Mouse (Mus musculus) forebrain, embryonic 15.5 days (tissue): Measurements from ENCODE around the gene Gm49366. TPM values are rescaled to one million over a fixed set of nuclear protein-coding genes. Genes with fewer than 3 reads are reported as not detected.
"Not testable (repeated sequence)": the region's sequence is repeated elsewhere in the genome, so short reads cannot be mapped to it uniquely, and the experiment has no call there.

Experiments
- ATAC-seq: fragments of 200-750 bp; cut with Nextera tagmentation; replicated peaks from 2 replicates; pipeline ENCODE4 v1.8.0; 2017; ENCODE audit warnings: mild to moderate bottlenecking, moderate TSS enrichment, moderate library complexity
- H3K27ac ChIP-seq: fragments of 300-500 bp; sonication (generic); replicated peaks from 2 replicates; pipeline ENCODE4 v1.5.1; 2015; ENCODE audit warnings: mild to moderate bottlenecking, inconsistent platforms
- H3K27me3 ChIP-seq: fragments of 300-500 bp; sonication (generic); 2 replicates; pipeline ENCODE4 v1.6.1; 2015; ENCODE audit warnings: inconsistent platforms
- H3K36me3 ChIP-seq: fragments of 300-500 bp; sonication (generic); 2 replicates; pipeline ENCODE4 v1.6.1; 2015; ENCODE audit warnings: mild to moderate bottlenecking, inconsistent platforms
- H3K4me1 ChIP-seq: fragments of 300-500 bp; sonication (generic); 2 replicates; pipeline ENCODE4 v1.6.1; 2015; ENCODE audit warnings: inconsistent platforms
- H3K4me2 ChIP-seq: fragments of 300-500 bp; sonication (generic); replicated peaks from 2 replicates; pipeline ENCODE4 v1.6.1; 2015; ENCODE audit warnings: mild to moderate bottlenecking, inconsistent platforms
- H3K4me3 ChIP-seq: fragments of 300-500 bp; sonication (generic); 2 replicates; pipeline ENCODE4 v1.5.1; 2015; ENCODE audit warnings: mild to moderate bottlenecking, inconsistent platforms
- H3K9ac ChIP-seq: fragments of 300-500 bp; sonication (generic); replicated peaks from 2 replicates; pipeline ENCODE4 v1.6.1; 2015; ENCODE audit warnings: mild to moderate bottlenecking, inconsistent platforms
- H3K9me3 ChIP-seq: fragments of 300-500 bp; sonication (generic); 2 replicates; pipeline ENCODE4 v1.6.1; 2016; ENCODE audit warnings: inconsistent platforms
- WGBS: fragments of 180-500 bp; shearing (Covaris S2); methylation state at CpG from one replicate; pipeline ENCODE4 v1.1.7; 2015; ENCODE audit warnings: mixed read lengths; 5-methylcytosine and 5-hydroxymethylcytosine counted together
- polyA plus RNA-seq: library from polyadenylated mRNA; unstranded; fragments of >200 nt; fragmentation: Nextera tagmentation; extraction: Ambion mirVana; gene quantifications from 2 replicates; pipeline ENCODE4 v1.2.1, GENCODE M21; 2015

Gm49366 gene
- polyA plus RNA-seq, 1 experiment from 2014 or later: not detected

DNA sequence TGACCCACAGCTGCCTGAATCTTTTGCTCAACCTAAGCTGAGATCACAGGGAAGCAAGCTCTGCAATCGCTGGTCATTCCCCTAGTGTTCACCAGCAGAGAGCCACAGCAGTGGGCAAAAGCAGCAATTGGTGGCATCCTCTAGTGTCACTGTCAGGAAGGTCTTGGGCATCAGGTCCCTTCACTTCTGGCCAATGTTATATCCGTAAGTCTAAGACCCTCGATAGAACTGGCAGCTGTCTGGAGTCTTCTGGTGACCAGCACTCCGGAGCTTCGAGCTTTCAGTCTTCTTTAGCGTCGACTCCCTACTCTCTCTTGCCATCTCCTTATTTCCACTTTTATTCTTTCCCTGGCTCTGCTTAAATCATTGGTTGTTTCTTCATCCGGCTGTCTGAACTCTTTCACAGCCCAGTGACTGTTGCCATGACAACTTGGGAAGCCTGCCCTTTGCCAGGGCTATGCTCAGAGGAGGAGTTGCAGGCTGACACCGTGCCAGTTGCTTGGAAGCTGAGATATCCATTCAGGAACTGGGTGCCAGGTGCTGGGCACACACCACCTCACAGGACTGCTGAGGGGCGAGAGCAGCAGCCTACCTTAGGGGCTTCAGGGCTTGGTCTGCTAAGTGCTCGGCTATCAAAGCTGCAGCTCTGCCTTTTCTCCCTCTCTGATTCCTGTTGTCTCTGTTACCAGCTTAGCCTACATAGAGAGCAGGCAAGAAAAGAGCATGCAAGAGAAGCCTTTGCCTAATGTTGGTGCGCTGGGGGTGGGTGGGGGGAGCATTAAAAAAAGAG is 27.3 kb upstream of the Gm49366 start:
- Histone ChIP-seq H3K4me3 (peak overlapping the region; percentile 48), H3K4me1 (peaks cover 42% of the 10 kb centered on the region), H3K36me3 (no peaks in the 10 kb centered on the region), H3K27ac (peak overlapping the region; percentile 83), H3K4me2 (peak overlapping the region; percentile 44), H3K9me3 (no peaks in the 10 kb centered on the region), H3K9ac (peak overlapping the region; percentile 36; the same call in 1 of the 2 replicates), H3K27me3 (no peaks in the 10 kb centered on the region)
- peak; percentile 69 for ATAC-seq
- WGBS: 15% methylated on average over 12 of the region's 12 CpGs

DNA sequence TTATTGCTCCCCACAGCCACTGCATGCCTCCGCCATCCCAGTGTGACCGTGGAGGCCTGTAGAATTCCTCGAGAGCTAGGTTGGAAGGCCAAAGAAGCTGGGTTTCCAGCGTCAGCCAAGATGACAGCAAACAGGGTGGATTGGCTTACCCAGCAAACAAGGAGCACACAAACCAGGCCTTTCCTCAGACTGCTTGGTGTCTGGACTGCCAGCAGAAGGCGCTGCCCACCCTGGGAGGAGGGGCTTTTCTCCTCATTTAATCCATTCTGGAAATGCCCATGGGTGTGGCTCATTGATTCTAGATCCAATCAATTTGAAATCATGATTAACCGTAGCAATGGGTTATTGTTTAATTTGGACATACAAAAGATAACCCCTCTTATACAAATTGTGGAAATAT is 25.6 kb upstream of the Gm49366 start:
- Histone ChIP-seq H3K9me3 (no peaks in the 10 kb centered on the region), H3K36me3 (no peaks in the 10 kb centered on the region), H3K9ac (no peak overlapping the region), H3K27me3 (no peaks in the 10 kb centered on the region), H3K4me1 (peaks cover 42% of the 10 kb centered on the region), H3K27ac (no peak overlapping the region), H3K4me2 (no peak overlapping the region), H3K4me3 (no peak overlapping the region)
- WGBS: 63% methylated on average over 6 of the region's 6 CpGs
- no peak for ATAC-seq

DNA sequence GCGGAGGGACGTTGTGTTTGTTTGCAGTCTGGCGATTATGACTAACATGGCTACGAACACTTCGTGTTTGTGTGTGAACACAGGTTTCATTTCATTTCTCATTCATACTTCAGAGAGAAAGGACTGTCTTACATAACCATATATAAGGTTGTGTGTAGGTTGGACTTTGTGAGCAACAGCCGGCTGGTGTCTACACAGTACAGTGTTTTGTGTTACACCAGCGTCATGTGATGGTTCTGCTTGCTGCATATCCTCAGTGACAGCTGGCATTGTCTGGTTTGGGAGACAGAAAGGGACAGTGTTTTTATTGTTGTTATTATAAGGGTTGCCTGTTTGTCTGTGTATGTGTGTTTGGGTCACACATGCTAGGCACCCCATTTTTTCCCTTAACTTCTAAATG is 25.0 kb upstream of the Gm49366 start:
- Histone ChIP-seq H3K27me3 (no peaks in the 10 kb centered on the region), H3K4me1 (peaks cover 38% of the 10 kb centered on the region), H3K9ac (no peak overlapping the region), H3K27ac (no peak overlapping the region), H3K4me2 (no peak overlapping the region), H3K4me3 (no peak overlapping the region), H3K36me3 (no peaks in the 10 kb centered on the region), H3K9me3 (no peaks in the 10 kb centered on the region)
- 93% methylated on average over 7 of the region's 7 CpGs for WGBS
- no peak for ATAC-seq

DNA sequence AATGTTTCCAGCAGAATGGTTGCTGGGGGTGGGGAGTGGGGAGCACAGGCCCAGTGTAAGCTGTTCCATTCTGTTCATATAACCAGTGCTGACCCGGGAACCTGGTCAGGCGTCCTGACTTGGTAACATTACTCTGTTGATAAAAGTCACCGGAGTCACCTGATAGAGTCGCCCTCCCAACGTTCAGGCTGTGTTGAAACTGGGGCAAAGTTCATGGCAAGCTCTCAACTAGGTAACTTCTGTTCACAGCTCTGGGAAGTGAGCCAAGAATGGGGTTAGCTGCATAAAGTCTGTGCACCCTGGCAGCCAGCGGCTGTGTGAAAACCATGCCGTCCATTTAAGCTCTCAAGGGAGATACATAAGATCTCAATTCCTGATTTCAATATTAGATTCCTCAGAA is 18.2 kb upstream of the Gm49366 start:
- H3K9ac ChIP-seq, H3K4me1 ChIP-seq, H3K4me2 ChIP-seq, H3K27me3 ChIP-seq, H3K9me3 ChIP-seq, H3K36me3 ChIP-seq, H3K4me3 ChIP-seq, H3K27ac ChIP-seq, ATAC-seq: not testable (repeated sequence)
- WGBS: 52% methylated on average over 7 of the region's 7 CpGs

DNA sequence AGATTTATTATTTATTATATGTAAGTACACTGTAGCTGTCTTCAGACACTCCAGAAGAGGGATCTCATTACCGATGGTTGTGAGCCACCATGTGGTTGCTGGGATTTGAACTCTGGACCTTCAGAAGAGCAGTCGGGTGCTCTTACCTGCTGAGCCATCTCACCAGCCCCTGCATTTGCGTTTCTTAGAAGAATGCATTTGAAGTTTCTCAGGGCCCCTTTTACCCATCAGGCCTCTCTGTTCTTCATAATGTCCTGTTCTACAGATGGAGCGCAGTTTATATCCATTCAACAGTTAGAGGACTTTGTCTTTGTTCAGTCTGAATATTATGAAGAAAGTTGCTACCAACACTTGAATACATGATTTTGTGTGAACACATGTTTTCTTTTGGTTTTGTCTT is 16.5 kb upstream of the Gm49366 start:
- not testable (repeated sequence) for H3K4me2 ChIP-seq, H3K36me3 ChIP-seq, H3K27me3 ChIP-seq, H3K9me3 ChIP-seq, H3K4me1 ChIP-seq, H3K27ac ChIP-seq, H3K9ac ChIP-seq, ATAC-seq, H3K4me3 ChIP-seq
- 90% methylated on average over 4 of the region's 4 CpGs for WGBS

DNA sequence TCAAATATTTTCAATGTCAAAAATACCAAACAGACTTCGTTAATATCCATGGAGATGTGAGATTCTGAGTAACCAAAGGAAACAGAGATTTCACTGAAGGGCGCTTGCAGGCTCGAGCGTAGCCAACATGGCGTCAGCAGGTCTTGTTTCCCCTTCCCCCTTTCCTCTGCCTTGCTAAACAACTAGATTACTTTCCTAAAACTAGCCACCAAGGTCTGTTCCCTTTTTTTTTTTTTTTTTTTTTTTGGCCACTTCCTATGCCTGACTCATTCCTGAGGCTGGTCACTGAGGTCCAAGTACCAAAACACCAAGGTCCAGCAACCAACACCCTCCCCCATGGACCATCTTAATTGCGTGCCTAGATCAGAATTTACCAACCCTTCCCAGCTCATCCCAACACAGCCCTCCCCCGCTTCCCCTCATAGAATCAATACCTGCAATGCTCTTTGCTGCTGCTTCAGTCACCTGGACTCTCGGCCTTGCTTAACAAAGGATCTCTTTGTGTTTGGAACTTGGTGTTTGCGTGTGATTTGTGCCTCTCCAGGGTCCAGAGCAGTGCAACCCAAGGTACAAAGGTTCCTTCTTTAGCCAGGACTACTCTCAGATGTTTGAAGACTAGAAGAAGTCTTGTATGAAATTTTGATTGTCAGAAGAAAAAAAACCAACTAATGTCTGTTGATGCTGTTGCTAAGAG is 15.5 kb upstream of the Gm49366 start:
- Histone ChIP-seq H3K9ac (no peak overlapping the region), H3K9me3 (no peaks in the 10 kb centered on the region), H3K27ac (no peak overlapping the region), H3K27me3 (no peaks in the 10 kb centered on the region), H3K4me3 (no peak overlapping the region), H3K4me2 (no peak overlapping the region), H3K36me3 (no peaks in the 10 kb centered on the region), H3K4me1 (peaks cover 2% of the 10 kb centered on the region; the same call in 1 of the 2 replicates)
- WGBS: 87% methylated on average over 9 of the region's 9 CpGs
- ATAC-seq: no peak

DNA sequence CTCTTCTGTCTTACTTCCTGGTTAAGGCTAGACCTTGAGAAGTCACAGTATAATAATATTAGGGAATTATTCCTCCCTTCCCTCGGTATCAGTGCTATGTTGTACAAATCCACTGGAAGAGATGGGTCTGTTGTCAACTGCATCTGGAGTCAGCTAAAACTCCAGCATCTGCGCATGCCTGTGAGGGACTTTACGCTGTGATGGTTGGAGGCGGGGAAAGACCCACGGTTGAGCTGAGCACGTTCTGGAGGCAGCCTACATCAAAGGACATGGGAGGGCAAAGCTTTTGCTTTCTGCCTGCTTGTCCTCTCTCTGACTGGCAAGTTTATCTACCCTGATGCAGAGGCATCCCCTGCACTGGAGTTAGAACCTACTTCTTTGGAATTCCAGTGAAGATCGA is 12.8 kb upstream of the Gm49366 start:
- Histone ChIP-seq H3K27me3 (no peaks in the 10 kb centered on the region), H3K27ac (no peak overlapping the region), H3K4me3 (no peak overlapping the region), H3K36me3 (no peaks in the 10 kb centered on the region), H3K9me3 (no peaks in the 10 kb centered on the region), H3K9ac (no peak overlapping the region), H3K4me2 (no peak overlapping the region), H3K4me1 (no peaks in the 10 kb centered on the region)
- 85% methylated on average over 7 of the region's 7 CpGs for WGBS
- ATAC-seq: no peak

DNA sequence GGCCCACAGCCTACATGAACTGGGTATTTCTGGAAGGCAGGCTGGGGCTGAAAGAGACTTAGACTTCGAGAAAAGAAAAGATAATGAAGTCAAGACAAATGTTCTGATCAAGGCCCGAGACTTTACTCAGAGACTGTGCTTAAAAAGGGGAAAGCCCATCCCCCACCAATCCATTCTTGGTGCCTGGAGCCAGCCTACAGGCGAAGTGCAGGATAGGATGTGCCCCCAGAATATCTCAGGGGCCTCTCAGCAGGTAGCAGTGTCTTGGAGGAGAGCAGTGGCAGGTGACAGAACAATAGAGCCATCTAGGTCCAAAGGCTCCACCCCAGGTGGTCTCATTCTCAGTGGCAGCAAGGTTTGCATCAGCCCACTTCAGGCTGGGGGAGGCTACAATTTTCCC is 10.4 kb upstream of the Gm49366 start:
- not testable (repeated sequence) for H3K4me2 ChIP-seq, H3K36me3 ChIP-seq, H3K9ac ChIP-seq, H3K9me3 ChIP-seq, H3K4me3 ChIP-seq, H3K27ac ChIP-seq, ATAC-seq, H3K27me3 ChIP-seq, H3K4me1 ChIP-seq
- WGBS: 36% methylated on average over 3 of the region's 3 CpGs

DNA sequence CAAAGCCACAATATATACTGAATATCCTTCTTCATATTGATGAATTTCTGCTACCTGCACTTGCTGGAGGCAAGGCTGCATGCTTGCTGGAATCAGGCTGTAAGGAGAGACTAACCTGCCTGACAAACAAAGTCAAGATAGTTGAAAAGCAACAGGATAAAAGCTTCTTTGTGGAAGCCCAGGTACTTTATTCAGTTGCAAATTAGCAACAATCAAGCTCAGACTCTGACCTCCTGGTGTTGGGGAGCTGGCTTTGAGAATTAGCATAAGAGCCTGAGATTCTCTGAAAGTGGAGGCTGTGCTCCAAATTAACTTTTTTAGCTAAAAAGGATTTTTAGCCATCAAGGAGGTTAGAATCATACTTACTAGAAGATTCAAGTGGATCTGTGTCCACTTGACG is 9.7 kb upstream of the Gm49366 start:
- not testable (repeated sequence) for H3K36me3 ChIP-seq, H3K9ac ChIP-seq, H3K9me3 ChIP-seq, H3K27ac ChIP-seq, H3K27me3 ChIP-seq, H3K4me2 ChIP-seq, ATAC-seq, H3K4me1 ChIP-seq, H3K4me3 ChIP-seq
- WGBS: 81% methylated on average over 1 of the region's 1 CpGs

DNA sequence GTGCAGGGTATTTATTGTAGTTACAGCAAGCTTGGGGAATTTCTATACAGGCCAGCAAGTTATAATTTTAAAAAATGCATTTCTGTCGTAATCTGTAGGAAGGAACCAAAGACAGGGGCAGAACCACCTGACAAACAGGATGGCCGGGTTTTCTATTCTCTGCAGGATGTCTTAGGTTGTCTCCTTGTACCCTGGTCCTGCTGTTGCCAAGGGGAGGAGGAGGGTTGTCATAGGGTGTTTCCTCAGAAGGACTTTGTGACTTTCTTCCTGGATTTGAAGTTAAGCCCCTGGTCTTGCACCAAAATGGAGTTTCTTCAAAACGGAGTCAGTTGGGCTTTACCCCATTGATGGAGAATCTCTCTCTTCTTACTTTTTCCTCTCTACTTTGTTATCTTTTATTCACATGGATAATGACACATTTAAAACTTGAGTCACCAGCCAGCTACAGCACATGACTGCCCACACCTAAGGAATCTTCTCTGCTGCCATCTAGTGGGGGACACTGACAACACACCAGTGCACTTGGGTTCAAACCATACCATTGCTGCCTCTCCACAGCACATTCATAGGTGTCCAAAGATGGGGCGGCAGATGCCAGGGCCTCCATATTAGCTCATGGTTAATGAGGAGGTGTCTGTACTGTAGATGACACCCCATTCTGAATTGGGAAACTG is 7.9 kb upstream of the Gm49366 start:
- Histone ChIP-seq H3K4me2 (no peak overlapping the region), H3K9me3 (no peaks in the 10 kb centered on the region), H3K27ac (no peak overlapping the region), H3K27me3 (no peaks in the 10 kb centered on the region), H3K4me1 (no peaks in the 10 kb centered on the region), H3K36me3 (no peaks in the 10 kb centered on the region), H3K4me3 (no peak overlapping the region), H3K9ac (no peak overlapping the region)
- WGBS: 68% methylated on average over 4 of the region's 4 CpGs
- peak; percentile 70; the same call in 1 of the 2 replicates for ATAC-seq

DNA sequence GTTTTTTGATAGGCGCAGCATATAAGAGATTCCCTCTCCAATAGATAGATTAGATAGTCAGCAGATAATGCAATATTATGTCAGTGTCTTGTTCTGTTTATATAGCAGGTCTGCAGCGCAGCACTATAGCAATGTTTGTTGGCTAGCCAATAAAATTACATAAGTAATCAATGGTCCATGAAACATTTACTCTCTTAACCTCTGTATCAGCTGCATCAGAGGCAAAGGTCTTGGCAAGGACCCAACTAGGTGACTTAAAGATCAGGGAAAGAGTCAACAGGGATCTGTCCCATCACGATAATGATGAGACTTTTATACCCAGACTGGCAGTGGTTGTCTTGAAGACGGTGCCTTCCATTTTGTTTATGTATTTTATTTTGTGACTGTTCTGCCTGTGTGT is 5.9 kb upstream of the Gm49366 start:
- Histone ChIP-seq H3K4me1 (no peaks in the 10 kb centered on the region), H3K27me3 (no peaks in the 10 kb centered on the region), H3K4me2 (no peak overlapping the region), H3K36me3 (no peaks in the 10 kb centered on the region), H3K9ac (no peak overlapping the region), H3K9me3 (no peaks in the 10 kb centered on the region), H3K27ac (no peak overlapping the region), H3K4me3 (no peak overlapping the region)
- no peak for ATAC-seq
- 97% methylated on average over 4 of the region's 4 CpGs for WGBS

DNA sequence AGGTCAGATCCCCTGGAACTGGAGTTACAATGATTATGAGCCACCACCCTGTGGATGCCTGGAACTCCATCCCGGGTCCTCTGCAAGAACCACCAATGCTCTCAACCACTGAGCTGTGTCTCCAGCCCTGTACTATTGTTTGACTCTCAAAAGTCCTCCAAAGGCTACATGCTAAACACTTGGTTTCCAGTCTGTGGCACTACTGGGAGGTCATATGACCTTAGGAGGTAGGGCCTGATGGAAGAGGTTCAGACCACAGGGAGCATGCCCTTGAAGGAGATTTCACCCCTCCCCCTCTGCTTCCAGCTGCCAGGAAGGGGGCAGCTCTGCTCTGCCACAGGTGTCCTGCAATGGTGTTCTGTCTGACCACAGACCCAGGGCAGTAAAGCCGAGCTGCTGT is 5.4 kb upstream of the Gm49366 start:
- H3K27me3 ChIP-seq, H3K4me2 ChIP-seq, H3K9ac ChIP-seq, H3K27ac ChIP-seq, H3K4me3 ChIP-seq, H3K9me3 ChIP-seq, ATAC-seq, H3K4me1 ChIP-seq, H3K36me3 ChIP-seq: not testable (repeated sequence)
- WGBS: 89% methylated on average over 2 of the region's 2 CpGs
